Mouse (Mus musculus): ENCODE data around the gene Spesp1. TPM values are rescaled to one million over a fixed set of nuclear protein-coding genes. Genes with fewer than 3 reads are reported as not detected.

Gene Spesp1
- polyA plus RNA-seq, 1 experiment = not detected

GRCm38 (mm10) chr9:62263652-62264051 is 18.4 kb downstream of the Spesp1 start:
- WGBS = 36% methylated on average over 5 of the region's 5 CpGs
- no peak overlapping the region for H3K27ac ChIP-seq (ENCODE audit: insufficient read depth, low read depth, low read length)
- no peak for TF ChIP-seq POLR2A (IDR thresholded peaks at IDR 0.05; ENCODE audit: low read depth, low read length)
- no peak for TF ChIP-seq CTCF (IDR thresholded peaks at IDR 0.05; ENCODE audit: extremely low read depth, insufficient read length, insufficient replicate concordance, low read depth, low read length)
- no peaks in the 10 kb centered on the region for H3K27me3 ChIP-seq (ENCODE audit: control insufficient read depth, insufficient read depth, low read length)
- H3K36me3 ChIP-seq (ENCODE audit: control insufficient read depth, insufficient read depth, low read length) = no peaks in the 10 kb centered on the region
- H3K4me3 ChIP-seq (ENCODE audit: low read depth, low read length) = no peak overlapping the region
- no peaks in the 10 kb centered on the region; the same call in 1 of the 2 replicates for H3K4me1 ChIP-seq (ENCODE audit: control insufficient read depth, insufficient read depth, insufficient read length, low read length)

- Histone ChIP-seq H3K27me3 (ENCODE audit: control insufficient read depth, insufficient read depth, low read length) (no peaks in the 10 kb centered on the region), H3K4me1 (ENCODE audit: control insufficient read depth, insufficient read depth, insufficient read length, low read length) (no peaks in the 10 kb centered on the region; the same call in 1 of the 2 replicates), H3K36me3 (ENCODE audit: control insufficient read depth, insufficient read depth, low read length) (no peaks in the 10 kb centered on the region), H3K27ac (ENCODE audit: insufficient read depth, low read depth, low read length) (no peak overlapping the region), H3K4me3 (ENCODE audit: low read depth, low read length) (no peak overlapping the region)
- WGBS = 77% methylated on average over 3 of the region's 3 CpGs
- no peak for TF ChIP-seq CTCF (IDR thresholded peaks at IDR 0.05; ENCODE audit: extremely low read depth, insufficient read length, insufficient replicate concordance, low read depth, low read length)
- no peak for TF ChIP-seq POLR2A (IDR thresholded peaks at IDR 0.05; ENCODE audit: low read depth, low read length)
Observed at GRCm38 (mm10) chr9:62261406-62261805, 20.6 kb downstream of the Spesp1 start.

GRCm38 (mm10) chr9:62261006-62261405 is 21.0 kb downstream of the Spesp1 start:
- 53% methylated on average over 5 of the region's 5 CpGs for WGBS
- Histone ChIP-seq H3K27me3 (ENCODE audit: control insufficient read depth, insufficient read depth, low read length) (no peaks in the 10 kb centered on the region), H3K4me3 (ENCODE audit: low read depth, low read length) (no peak overlapping the region), H3K36me3 (ENCODE audit: control insufficient read depth, insufficient read depth, low read length) (no peaks in the 10 kb centered on the region), H3K4me1 (ENCODE audit: control insufficient read depth, insufficient read depth, insufficient read length, low read length) (no peaks in the 10 kb centered on the region; the same call in 1 of the 2 replicates), H3K27ac (ENCODE audit: insufficient read depth, low read depth, low read length) (no peak overlapping the region)
- no peak for TF ChIP-seq POLR2A (IDR thresholded peaks at IDR 0.05; ENCODE audit: low read depth, low read length)
- TF ChIP-seq CTCF (IDR thresholded peaks at IDR 0.05; ENCODE audit: extremely low read depth, insufficient read length, insufficient replicate concordance, low read depth, low read length) = no peak

- Histone ChIP-seq H3K27ac (ENCODE audit: insufficient read depth, low read depth, low read length) (no peak overlapping the region), H3K27me3 (ENCODE audit: control insufficient read depth, insufficient read depth, low read length) (no peaks in the 10 kb centered on the region), H3K4me1 (ENCODE audit: control insufficient read depth, insufficient read depth, insufficient read length, low read length) (no peaks in the 10 kb centered on the region; the same call in 1 of the 2 replicates), H3K36me3 (ENCODE audit: control insufficient read depth, insufficient read depth, low read length) (no peaks in the 10 kb centered on the region), H3K4me3 (ENCODE audit: low read depth, low read length) (no peak overlapping the region)
- 88% methylated on average over 11 of the region's 11 CpGs for WGBS
- TF ChIP-seq POLR2A (IDR thresholded peaks at IDR 0.05; ENCODE audit: low read depth, low read length) (no peak), CTCF (IDR thresholded peaks at IDR 0.05; ENCODE audit: extremely low read depth, insufficient read length, insufficient replicate concordance, low read depth, low read length) (no peak)
Observed at GRCm38 (mm10) chr9:62258005-62258404, 24.0 kb downstream of the Spesp1 start.

GRCm38 (mm10) chr9:62255896-62256576 is 26.0 kb downstream of the Spesp1 start:
- Histone ChIP-seq H3K4me3 (ENCODE audit: low read depth, low read length) (no peak overlapping the region), H3K27me3 (ENCODE audit: control insufficient read depth, insufficient read depth, low read length) (no peaks in the 10 kb centered on the region), H3K4me1 (ENCODE audit: control insufficient read depth, insufficient read depth, insufficient read length, low read length) (no peaks in the 10 kb centered on the region; the same call in 1 of the 2 replicates), H3K27ac (ENCODE audit: insufficient read depth, low read depth, low read length) (no peak overlapping the region), H3K36me3 (ENCODE audit: control insufficient read depth, insufficient read depth, low read length) (no peaks in the 10 kb centered on the region)
- WGBS = 66% methylated on average over 9 of the region's 9 CpGs
- no peak for TF ChIP-seq POLR2A (IDR thresholded peaks at IDR 0.05; ENCODE audit: low read depth, low read length)
- no peak for TF ChIP-seq CTCF (IDR thresholded peaks at IDR 0.05; ENCODE audit: extremely low read depth, insufficient read length, insufficient replicate concordance, low read depth, low read length)

- Histone ChIP-seq H3K36me3 (ENCODE audit: control insufficient read depth, insufficient read depth, low read length) (no peaks in the 10 kb centered on the region), H3K4me3 (ENCODE audit: low read depth, low read length) (no peak overlapping the region), H3K27me3 (ENCODE audit: control insufficient read depth, insufficient read depth, low read length) (no peaks in the 10 kb centered on the region), H3K4me1 (ENCODE audit: control insufficient read depth, insufficient read depth, insufficient read length, low read length) (no peaks in the 10 kb centered on the region), H3K27ac (ENCODE audit: insufficient read depth, low read depth, low read length) (no peak overlapping the region)
- WGBS = 10% methylated on average over 3 of the region's 3 CpGs
- no peak for TF ChIP-seq POLR2A (IDR thresholded peaks at IDR 0.05; ENCODE audit: low read depth, low read length)
- TF ChIP-seq CTCF (IDR thresholded peaks at IDR 0.05; ENCODE audit: extremely low read depth, insufficient read length, insufficient replicate concordance, low read depth, low read length) = no peak
Observed at GRCm38 (mm10) chr9:62253736-62254443, 28.1 kb downstream of the Spesp1 start.

- no peaks in the 10 kb centered on the region for H3K27me3 ChIP-seq (ENCODE audit: control insufficient read depth, insufficient read depth, low read length)
- H3K4me3 ChIP-seq (ENCODE audit: low read depth, low read length) = no peak overlapping the region
- H3K36me3 ChIP-seq (ENCODE audit: control insufficient read depth, insufficient read depth, low read length) = no peaks in the 10 kb centered on the region
- no peak overlapping the region for H3K27ac ChIP-seq (ENCODE audit: insufficient read depth, low read depth, low read length)
- TF ChIP-seq CTCF (IDR thresholded peaks at IDR 0.05; ENCODE audit: extremely low read depth, insufficient read length, insufficient replicate concordance, low read depth, low read length) = no peak
- TF ChIP-seq POLR2A (IDR thresholded peaks at IDR 0.05; ENCODE audit: low read depth, low read length) = no peak
- no peaks in the 10 kb centered on the region for H3K4me1 ChIP-seq (ENCODE audit: control insufficient read depth, insufficient read depth, insufficient read length, low read length)
- 90% methylated on average over 4 of the region's 4 CpGs for WGBS
Observed at GRCm38 (mm10) chr9:62250296-62250695, 31.7 kb downstream of the Spesp1 start.
